Mouse (Mus musculus) midbrain, postnatal 0 days (tissue): ENCODE data around the gene Nkain4. TPM values are rescaled to one million over a fixed set of nuclear protein-coding genes. Genes with fewer than 3 reads are reported as not detected.

Experiments used
- ATAC-seq: fragments of 200-750 bp; cut with Nextera tagmentation; 2 replicates; pipeline ENCODE4 v1.8.0; 2017; ENCODE audit warnings: moderate number of reproducible peaks, mild to moderate bottlenecking, moderate TSS enrichment, moderate library complexity; ENCODE audit not compliant: low FRiP score
- DNase-seq: peaks from one replicate; pipeline ENCODE4 v3.0.0-alpha.2; 2015; ENCODE audit warnings: low spot score
- H3K27ac ChIP-seq: fragments of 300-500 bp; sonication (generic); 2 replicates; pipeline ENCODE4 v1.5.1; 2014; ENCODE audit warnings: low read depth, mild to moderate bottlenecking, low read length, mixed read lengths
- H3K27me3 ChIP-seq: fragments of 300-500 bp; sonication (generic); 2 replicates; pipeline ENCODE4 v1.6.1; 2014; ENCODE audit warnings: low read length, control low read depth, mixed read lengths; ENCODE audit not compliant: insufficient read depth
- H3K36me3 ChIP-seq: fragments of 300-500 bp; sonication (generic); 2 replicates; pipeline ENCODE4 v1.6.1; 2014; ENCODE audit warnings: low read length, control low read depth, mixed read lengths; ENCODE audit not compliant: insufficient read depth
- H3K4me1 ChIP-seq: fragments of 300-500 bp; sonication (generic); 2 replicates; pipeline ENCODE4 v1.6.1; 2014; ENCODE audit warnings: mild to moderate bottlenecking, control low read depth, antibody characterized with exemption, low read length, mixed read lengths; ENCODE audit not compliant: insufficient read depth
- H3K4me2 ChIP-seq: fragments of 300-500 bp; sonication (generic); 2 replicates; pipeline ENCODE4 v1.6.1; 2014; ENCODE audit warnings: low read depth, mild to moderate bottlenecking, low read length, mixed read lengths; ENCODE audit not compliant: poor library complexity, severe bottlenecking
- H3K4me3 ChIP-seq: fragments of 300-500 bp; sonication (generic); 2 replicates; pipeline ENCODE4 v1.5.1; 2014; ENCODE audit warnings: low read depth, mild to moderate bottlenecking, low read length, moderate library complexity
- H3K9ac ChIP-seq: fragments of 300-500 bp; sonication (generic); replicated peaks from 2 replicates; pipeline ENCODE4 v1.6.1; 2014; ENCODE audit warnings: mild to moderate bottlenecking, low read length, moderate library complexity, mixed read lengths; ENCODE audit not compliant: poor library complexity, severe bottlenecking
- H3K9me3 ChIP-seq: fragments of 300-500 bp; sonication (generic); 2 replicates; pipeline ENCODE4 v1.6.1; 2016; ENCODE audit warnings: low read length, control low read depth
- CTCF ChIP-seq: IDR thresholded peaks from 2 replicates; pipeline ENCODE4 v1.5.1; 2016; ENCODE audit warnings: antibody characterized with exemption, mild to moderate bottlenecking
- WGBS: fragments of 180-500 bp; shearing (Covaris S2); extraction: QIAGEN DNeasy Blood & Tissue Kit; methylation state at CpG from one replicate; pipeline ENCODE4 v1.1.7; 2014; 5-methylcytosine and 5-hydroxymethylcytosine counted together
- polyA plus RNA-seq: library from polyadenylated mRNA; unstranded; fragments of >200 nt; fragmentation: Nextera tagmentation; extraction: Ambion mirVana; gene quantifications from 2 replicates; pipeline ENCODE4 v1.2.1, GENCODE M21; 2015
- total RNA-seq: library from RNA; depleted of rRNA; stranded (reverse); fragments of >200 nt; gene quantifications from 2 replicates; pipeline ENCODE4 v1.2.3, GENCODE M21; 2014

The Nkain4 gene
- total and polyA plus RNA-seq, 2 experiments from 2014 or later = 59.5 to 95.5 TPM

DNA sequence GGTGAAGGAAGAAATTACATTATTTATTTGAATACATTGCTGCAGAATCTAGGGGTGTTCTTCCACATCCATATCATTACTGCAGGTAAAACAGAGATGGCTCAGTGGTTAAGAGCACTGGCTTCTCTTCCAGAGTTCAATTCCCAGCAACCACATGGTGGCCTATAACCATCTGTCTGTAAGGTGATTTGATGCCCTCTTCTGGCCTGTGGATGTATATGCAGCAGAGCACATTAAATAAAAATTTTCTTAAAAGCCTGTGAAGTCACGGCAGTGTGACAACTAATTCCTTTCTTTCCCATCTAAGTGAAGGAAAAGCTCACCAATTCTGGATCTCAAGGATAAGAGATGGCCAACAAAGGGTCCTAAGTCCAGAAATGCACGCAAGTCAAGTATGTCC, 52.4 kb downstream of the Nkain4 start:
- Histone ChIP-seq H3K36me3 (peaks cover 7% of the 10 kb centered on the region; the same call in 1 of the 2 replicates), H3K4me2 (no peak overlapping the region), H3K9me3 (no peaks in the 10 kb centered on the region), H3K27me3 (no peaks in the 10 kb centered on the region), H3K4me3 (no peak overlapping the region), H3K4me1 (peaks cover 4% of the 10 kb centered on the region; the same call in 1 of the 2 replicates), H3K9ac (no peak overlapping the region; the same call in 1 of the 2 replicates), H3K27ac (no peak overlapping the region)
- TF ChIP-seq CTCF = peak; percentile 88
- peak; percentile 79 for DNase-seq
- ATAC-seq = 0 out of 2 replicates have a peak, but pooled peaks have one; percentile 41
- 24% methylated on average over 2 of the region's 2 CpGs for WGBS

DNA sequence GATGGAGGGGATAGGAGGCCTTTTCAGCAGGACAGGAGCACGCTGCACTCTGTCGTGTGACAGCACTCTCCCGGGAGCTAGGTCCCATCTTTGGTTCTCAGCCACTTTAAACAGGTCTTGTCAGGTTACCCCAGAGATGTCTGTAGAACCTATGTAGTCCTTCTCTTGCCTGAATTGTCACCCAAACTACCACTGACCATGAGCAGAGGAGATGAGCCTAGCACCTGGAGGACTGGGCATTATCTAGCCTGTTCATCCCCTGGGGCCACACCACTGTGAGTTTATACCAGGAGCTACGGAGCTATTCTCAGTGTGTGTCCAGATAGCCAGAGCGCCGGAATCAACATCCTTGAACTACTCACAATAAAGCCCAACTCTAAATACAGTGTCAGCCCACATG, 56.6 kb downstream of the Nkain4 start:
- TF ChIP-seq CTCF = no peak
- peaks cover 13% of the 10 kb centered on the region for H3K4me1 ChIP-seq
- ATAC-seq = no peak

DNA sequence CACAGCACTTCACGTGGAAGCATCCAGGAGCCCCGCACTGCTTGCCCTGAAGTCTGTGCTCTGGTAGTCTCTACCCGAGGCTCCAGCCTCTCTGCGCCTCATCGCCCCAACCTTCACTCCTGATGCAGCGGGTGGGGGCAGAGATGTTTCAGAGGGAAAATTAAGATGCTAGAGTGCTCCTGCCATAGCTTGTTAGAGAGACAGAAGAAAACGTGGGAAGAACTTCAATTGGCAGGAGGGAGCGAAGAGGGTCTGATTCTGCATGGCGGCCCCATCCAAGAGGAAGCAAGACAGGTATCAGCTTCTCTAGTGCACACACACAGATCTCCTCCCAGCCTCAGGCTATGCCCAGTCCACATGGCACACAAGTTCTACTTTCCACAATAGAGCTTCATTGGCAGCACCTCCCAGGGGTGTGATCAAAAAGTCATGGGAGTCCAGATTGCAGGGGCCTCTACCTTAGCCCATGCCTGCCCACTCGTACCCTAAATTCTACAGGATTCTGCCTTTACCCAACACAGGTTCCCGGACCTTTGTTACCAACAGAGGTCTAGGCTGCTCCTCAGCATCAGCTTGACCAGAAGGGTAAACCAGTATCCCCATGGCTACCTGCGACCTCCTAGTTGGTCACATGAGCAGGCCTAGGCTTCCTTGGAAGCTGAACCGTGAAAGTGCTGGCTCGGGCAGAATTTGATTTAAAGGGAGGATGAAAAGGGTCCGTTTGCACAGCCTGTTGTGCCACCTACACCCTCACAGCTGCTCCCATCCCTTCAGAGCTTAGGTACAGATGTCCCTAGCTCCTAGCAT, 57.5 kb downstream of the Nkain4 start:
- no peak for TF ChIP-seq CTCF
- Histone ChIP-seq H3K4me3 (no peak overlapping the region), H3K4me2 (no peak overlapping the region), H3K9ac (peak overlapping the region; percentile 39; the same call in 1 of the 2 replicates), H3K4me1 (peaks cover 13% of the 10 kb centered on the region), H3K9me3 (no peaks in the 10 kb centered on the region), H3K27me3 (no peaks in the 10 kb centered on the region), H3K36me3 (no peaks in the 10 kb centered on the region; the same call in 1 of the 2 replicates), H3K27ac (peak overlapping the region; percentile 99)
- WGBS = 49% methylated on average over 15 of the region's 15 CpGs
- ATAC-seq (no peak), DNase-seq (no peak)

More for the DNA sequence above, 56.6 kb downstream of the Nkain4 start:
- no peak overlapping the region for H3K9ac ChIP-seq
- H3K27me3 ChIP-seq = no peaks in the 10 kb centered on the region
- H3K4me2 ChIP-seq = no peak overlapping the region
- DNase-seq = no peak
- 55% methylated on average over 6 of the region's 6 CpGs for WGBS
- H3K9me3 ChIP-seq = no peaks in the 10 kb centered on the region
- H3K36me3 ChIP-seq = no peaks in the 10 kb centered on the region; the same call in 1 of the 2 replicates
- H3K4me3 ChIP-seq = no peak overlapping the region
- peak overlapping the region; percentile 99 for H3K27ac ChIP-seq

DNA sequence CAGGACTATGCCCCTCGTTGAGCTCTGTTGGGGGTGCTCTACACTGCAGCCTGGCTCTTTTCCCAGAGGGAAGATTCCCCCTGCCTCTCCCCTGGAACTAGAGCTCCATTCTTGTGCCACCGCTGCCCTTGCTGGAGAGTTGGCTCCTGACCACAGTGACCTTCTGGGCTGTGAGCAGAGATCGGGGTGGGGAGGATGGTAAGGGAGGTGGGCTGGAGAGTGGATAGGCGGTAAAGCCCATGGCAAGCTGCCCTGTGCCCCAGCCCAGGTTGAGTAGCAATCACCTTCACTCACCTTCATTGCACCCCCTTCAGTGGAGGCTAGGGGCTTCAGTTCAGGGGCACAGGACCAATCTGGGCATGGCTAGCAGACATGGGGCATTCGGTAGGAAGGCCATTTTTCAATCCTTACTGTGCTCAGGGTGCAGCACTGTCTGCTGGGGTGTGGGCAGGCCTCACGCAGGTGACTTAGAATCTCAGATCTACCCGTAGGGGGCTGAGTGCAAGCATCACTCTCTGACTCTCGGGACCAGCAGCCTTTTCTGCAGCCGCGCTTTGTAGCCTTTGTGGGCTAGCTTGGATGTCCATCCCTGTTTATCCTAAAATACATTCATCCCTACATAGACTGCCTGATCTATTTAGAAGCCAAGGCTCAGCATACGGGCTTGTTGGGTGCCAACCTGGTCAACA, 58.5 kb downstream of the Nkain4 start:
- WGBS = 51% methylated on average over 11 of the region's 11 CpGs
- DNase-seq = no peak

DNA sequence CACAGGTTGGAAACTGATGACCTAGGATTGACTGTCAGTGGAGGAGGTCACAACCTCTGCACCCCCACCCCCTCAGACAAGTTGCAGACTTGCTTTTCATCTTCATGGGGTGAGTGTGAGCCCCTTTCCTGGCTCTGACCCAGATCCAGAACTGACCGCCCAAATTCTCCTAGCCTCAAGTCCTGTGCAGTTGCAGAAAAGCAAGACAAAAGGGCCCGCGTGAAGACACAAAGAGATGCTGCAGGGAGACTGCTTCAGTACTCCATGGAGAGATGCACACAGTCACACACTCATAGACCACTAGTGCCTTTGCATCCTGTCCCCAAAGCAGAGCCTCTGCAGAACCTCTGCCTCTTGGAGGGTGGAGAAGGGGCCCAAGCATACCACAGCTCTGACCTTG, 59.2 kb downstream of the Nkain4 start:
- DNase-seq = no peak
- Histone ChIP-seq H3K27ac (peak overlapping the region; percentile 99), H3K9me3 (no peaks in the 10 kb centered on the region), H3K36me3 (no peaks in the 10 kb centered on the region; the same call in 1 of the 2 replicates), H3K9ac (peak overlapping the region; percentile 39; the same call in 1 of the 2 replicates), H3K4me2 (peak overlapping the region; percentile 83), H3K4me1 (peaks cover 13% of the 10 kb centered on the region), H3K4me3 (peak overlapping the region; percentile 79), H3K27me3 (no peaks in the 10 kb centered on the region)
- ATAC-seq = no peak
- no peak for TF ChIP-seq CTCF
- 30% methylated on average over 3 of the region's 3 CpGs for WGBS

More for the DNA sequence above, 58.5 kb downstream of the Nkain4 start:
- H3K36me3 ChIP-seq = no peaks in the 10 kb centered on the region; the same call in 1 of the 2 replicates
- peak; percentile 22 for TF ChIP-seq CTCF
- no peaks in the 10 kb centered on the region for H3K9me3 ChIP-seq
- H3K4me2 ChIP-seq = peak overlapping the region; percentile 83
- peak overlapping the region; percentile 79; the same call in 1 of the 2 replicates for H3K4me3 ChIP-seq
- H3K4me1 ChIP-seq = peaks cover 13% of the 10 kb centered on the region
- H3K27ac ChIP-seq = peak overlapping the region; percentile 99
- ATAC-seq = no peak
- no peaks in the 10 kb centered on the region for H3K27me3 ChIP-seq
- H3K9ac ChIP-seq = peak overlapping the region; percentile 39
